Mouse (Mus musculus): ENCODE measurements at regions not wholly inside any gene's neighbourhood (a gene's known extent, or its start where the extent isn't known, plus 50 kb on each side); places are given as distances from the start of the nearest gene placed in this dataset.

DNA sequence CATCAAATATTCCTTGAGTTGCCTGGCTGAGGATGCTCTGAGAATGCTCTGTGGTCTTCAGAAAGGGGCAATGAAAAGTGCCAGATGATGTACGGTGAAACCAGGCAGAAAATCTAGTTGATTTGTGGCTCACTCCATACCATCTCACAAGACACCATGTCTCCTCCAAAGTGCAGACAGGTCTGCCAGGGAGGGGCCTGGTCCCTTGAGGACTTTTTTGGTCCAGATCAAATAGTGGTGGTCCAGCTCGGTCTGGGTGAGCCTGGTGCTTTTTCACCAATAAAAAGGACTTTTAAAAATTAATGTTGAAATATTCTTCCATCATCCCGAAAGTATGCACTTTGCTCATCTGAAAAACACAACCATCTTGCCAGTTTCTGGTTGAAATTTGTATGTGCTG lies 224.2 kb downstream of the Cog6 start:
- H3K4me3 ChIP-seq (ENCODE audit: low read depth, low read length): no peak overlapping the region
- no peak for TF ChIP-seq CTCF (IDR thresholded peaks at IDR 0.05; ENCODE audit: low read depth)
- no peak for TF ChIP-seq EP300 (IDR thresholded peaks at IDR 0.05; ENCODE audit: low read depth)
- no peaks in the 10 kb centered on the region for H3K9me3 ChIP-seq (replicated peaks; ENCODE audit: control insufficient read depth, low read length)
- 0 out of 2 replicates have a peak, but pooled peaks cover 3% of the 10 kb centered on the region for H3K4me1 ChIP-seq (ENCODE audit: control insufficient read depth, insufficient read depth)
- H3K36me3 ChIP-seq (replicated peaks; ENCODE audit: control insufficient read depth, insufficient read depth, low read length): no peaks in the 10 kb centered on the region
- H3K9ac ChIP-seq (replicated peaks; ENCODE audit: low read depth, low read length): no peak overlapping the region
- no peaks in the 10 kb centered on the region for H3K27me3 ChIP-seq (ENCODE audit: control insufficient read depth, insufficient read depth, low read length)
- no peak overlapping the region for H3K27ac ChIP-seq (ENCODE audit: low read depth)
- DNase-seq (ENCODE audit: low spot score) (no peak), ATAC-seq (ENCODE audit: insufficient read depth, low read depth) (no peak)
- WGBS: 77% methylated on average over 3 of the region's 3 CpGs
- no peak overlapping the region for H3K4me2 ChIP-seq (ENCODE audit: low read depth, low read length)

- Histone ChIP-seq H3K4me2 (ENCODE audit: low read depth, low read length) (no peak overlapping the region), H3K4me3 (ENCODE audit: low read depth, low read length) (no peak overlapping the region), H3K36me3 (replicated peaks; ENCODE audit: control insufficient read depth, insufficient read depth, low read length) (no peaks in the 10 kb centered on the region), H3K27ac (ENCODE audit: low read depth) (no peak overlapping the region), H3K4me1 (ENCODE audit: control insufficient read depth, insufficient read depth) (no peaks in the 10 kb centered on the region), H3K9ac (replicated peaks; ENCODE audit: low read depth, low read length) (no peak overlapping the region), H3K9me3 (replicated peaks; ENCODE audit: control insufficient read depth, low read length) (no peaks in the 10 kb centered on the region), H3K27me3 (ENCODE audit: control insufficient read depth, insufficient read depth, low read length) (no peaks in the 10 kb centered on the region)
- 47% methylated on average over 5 of the region's 5 CpGs for whole genome bisulfite sequencing
- DNase-seq (ENCODE audit: low spot score) (no peak), ATAC-seq (ENCODE audit: insufficient read depth, low read depth) (no peak)
- no peak for TF ChIP-seq EP300 (IDR thresholded peaks at IDR 0.05; ENCODE audit: low read depth)
- TF ChIP-seq CTCF (IDR thresholded peaks at IDR 0.05; ENCODE audit: low read depth): no peak
These were observed 224.9 kb downstream of the Cog6 start for GRCm38 (mm10) chr3:52792121-52792520.

DNA sequence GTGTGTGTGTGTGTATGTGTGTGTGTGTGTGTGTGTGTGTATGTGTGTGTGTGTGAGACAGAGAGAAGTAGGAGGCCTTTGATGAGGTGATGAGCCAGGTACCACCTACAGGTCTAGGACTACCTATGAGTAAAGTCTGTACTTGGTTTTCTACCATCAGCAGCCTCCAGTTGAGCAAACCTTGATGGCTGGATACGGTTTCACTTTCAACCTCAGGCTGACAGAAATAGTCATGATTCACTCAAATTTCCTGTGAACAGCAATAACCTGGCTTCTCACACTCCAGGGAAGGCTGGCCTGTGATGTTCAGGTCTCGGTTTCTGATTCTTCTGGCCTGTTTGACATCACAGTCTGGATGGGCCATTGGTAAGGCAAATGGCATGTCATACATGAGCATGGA lies 226.1 kb downstream of the Cog6 start:
- DNase-seq (ENCODE audit: low spot score): no peak
- TF ChIP-seq CTCF (IDR thresholded peaks at IDR 0.05; ENCODE audit: low read depth) (no peak), EP300 (IDR thresholded peaks at IDR 0.05; ENCODE audit: low read depth) (no peak)

DNA sequence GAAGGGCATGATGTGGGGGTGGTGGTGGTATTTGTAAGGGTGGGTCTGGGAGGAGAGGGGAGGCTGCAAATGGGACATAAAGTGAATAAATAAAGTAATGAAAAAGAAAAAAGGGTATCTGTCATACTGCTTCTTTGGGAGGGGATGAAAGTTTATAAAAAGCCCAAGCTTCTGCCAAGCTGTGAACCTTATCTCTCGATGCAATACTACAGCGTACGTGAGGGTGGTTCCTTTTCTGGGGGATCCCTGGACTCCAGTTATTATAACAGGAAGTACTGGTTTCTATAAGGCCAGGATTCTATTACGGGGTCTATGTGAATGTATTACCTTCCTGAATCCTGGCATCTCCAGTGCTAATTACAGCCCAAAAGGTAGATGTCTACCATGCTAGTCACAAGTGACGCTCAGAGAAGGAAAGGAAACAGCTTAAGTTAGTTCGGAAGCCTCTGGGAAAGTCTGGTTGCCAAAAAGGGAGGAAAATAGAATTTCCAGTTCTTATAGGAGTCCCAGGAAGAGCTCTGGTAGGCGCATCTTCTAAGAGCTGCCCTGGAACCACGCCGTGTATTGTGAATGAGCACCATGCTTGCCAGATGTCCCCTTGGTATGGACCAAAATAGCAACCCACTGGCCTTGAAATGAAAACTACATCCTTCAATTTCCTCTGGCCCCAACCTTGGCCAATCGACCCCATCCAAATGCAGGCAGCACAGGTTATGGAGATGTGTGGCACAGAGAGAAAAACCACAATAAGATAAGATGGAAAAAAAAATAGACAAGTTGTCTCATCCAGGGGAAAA lies 228.9 kb downstream of the Cog6 start:
- no peaks in the 10 kb centered on the region for H3K36me3 ChIP-seq (replicated peaks; ENCODE audit: control insufficient read depth, insufficient read depth, low read length)
- no peak overlapping the region for H3K27ac ChIP-seq (ENCODE audit: low read depth)
- DNase-seq (ENCODE audit: low spot score): no peak
- TF ChIP-seq CTCF (IDR thresholded peaks at IDR 0.05; ENCODE audit: low read depth) (no peak), EP300 (IDR thresholded peaks at IDR 0.05; ENCODE audit: low read depth) (no peak)
- H3K9me3 ChIP-seq (replicated peaks; ENCODE audit: control insufficient read depth, low read length): no peaks in the 10 kb centered on the region
- WGBS: 75% methylated on average over 10 of the region's 10 CpGs
- H3K4me1 ChIP-seq (ENCODE audit: control insufficient read depth, insufficient read depth): no peaks in the 10 kb centered on the region
- no peak for ATAC-seq (ENCODE audit: insufficient read depth, low read depth)
- H3K4me2 ChIP-seq (ENCODE audit: low read depth, low read length): no peak overlapping the region
- H3K9ac ChIP-seq (replicated peaks; ENCODE audit: low read depth, low read length): no peak overlapping the region
- no peaks in the 10 kb centered on the region for H3K27me3 ChIP-seq (ENCODE audit: control insufficient read depth, insufficient read depth, low read length)
- no peak overlapping the region for H3K4me3 ChIP-seq (ENCODE audit: low read depth, low read length)

More for the DNA sequence above, 226.1 kb downstream of the Cog6 start:
- Histone ChIP-seq H3K9me3 (replicated peaks; ENCODE audit: control insufficient read depth, low read length) (no peaks in the 10 kb centered on the region), H3K9ac (replicated peaks; ENCODE audit: low read depth, low read length) (no peak overlapping the region), H3K36me3 (replicated peaks; ENCODE audit: control insufficient read depth, insufficient read depth, low read length) (no peaks in the 10 kb centered on the region), H3K4me3 (ENCODE audit: low read depth, low read length) (no peak overlapping the region), H3K4me1 (ENCODE audit: control insufficient read depth, insufficient read depth) (no peaks in the 10 kb centered on the region), H3K27ac (ENCODE audit: low read depth) (no peak overlapping the region), H3K4me2 (ENCODE audit: low read depth, low read length) (no peak overlapping the region), H3K27me3 (ENCODE audit: control insufficient read depth, insufficient read depth, low read length) (no peaks in the 10 kb centered on the region)
- ATAC-seq (ENCODE audit: insufficient read depth, low read depth): no peak
- 90% methylated on average over 2 of the region's 2 CpGs for WGBS

DNA sequence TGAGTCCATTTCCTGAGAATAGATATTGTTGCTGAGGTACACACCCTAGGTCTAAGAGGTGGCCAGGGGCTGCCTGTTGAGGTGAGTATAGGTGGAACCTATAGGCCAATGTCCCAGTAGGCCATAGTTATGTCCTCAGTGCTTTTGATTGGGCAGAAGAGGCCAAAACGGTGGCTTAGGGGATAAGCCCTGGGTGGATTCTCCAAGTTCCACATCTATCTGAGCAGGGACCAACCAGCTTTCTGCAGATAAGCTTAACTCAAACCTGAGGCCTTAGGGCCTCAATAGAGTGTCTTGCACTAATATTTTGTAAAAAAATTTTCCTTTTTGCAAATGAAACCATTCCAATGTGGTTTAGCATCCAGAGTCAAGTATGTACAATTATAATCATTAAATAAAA lies 231.4 kb downstream of the Cog6 start:
- 41% methylated on average over 1 of the region's 1 CpGs for WGBS
- Histone ChIP-seq H3K4me2 (ENCODE audit: low read depth, low read length) (no peak overlapping the region), H3K4me3 (ENCODE audit: low read depth, low read length) (no peak overlapping the region), H3K4me1 (ENCODE audit: control insufficient read depth, insufficient read depth) (no peaks in the 10 kb centered on the region), H3K36me3 (replicated peaks; ENCODE audit: control insufficient read depth, insufficient read depth, low read length) (no peaks in the 10 kb centered on the region), H3K9ac (replicated peaks; ENCODE audit: low read depth, low read length) (no peak overlapping the region), H3K27me3 (ENCODE audit: control insufficient read depth, insufficient read depth, low read length) (no peaks in the 10 kb centered on the region), H3K27ac (ENCODE audit: low read depth) (no peak overlapping the region), H3K9me3 (replicated peaks; ENCODE audit: control insufficient read depth, low read length) (no peaks in the 10 kb centered on the region)
- no peak for ATAC-seq (ENCODE audit: insufficient read depth, low read depth)
- TF ChIP-seq EP300 (IDR thresholded peaks at IDR 0.05; ENCODE audit: low read depth): no peak
- TF ChIP-seq CTCF (IDR thresholded peaks at IDR 0.05; ENCODE audit: low read depth): no peak
- DNase-seq (ENCODE audit: low spot score): no peak

- TF ChIP-seq EP300 (IDR thresholded peaks at IDR 0.05; ENCODE audit: low read depth) (no peak), CTCF (IDR thresholded peaks at IDR 0.05; ENCODE audit: low read depth) (no peak)
- no peak overlapping the region for H3K9ac ChIP-seq (replicated peaks; ENCODE audit: low read depth, low read length)
- H3K36me3 ChIP-seq (replicated peaks; ENCODE audit: control insufficient read depth, insufficient read depth, low read length): no peaks in the 10 kb centered on the region
- 56% methylated on average over 7 of the region's 7 CpGs for WGBS
- H3K4me1 ChIP-seq (ENCODE audit: control insufficient read depth, insufficient read depth): no peaks in the 10 kb centered on the region
- H3K4me2 ChIP-seq (ENCODE audit: low read depth, low read length): no peak overlapping the region
- H3K9me3 ChIP-seq (replicated peaks; ENCODE audit: control insufficient read depth, low read length): no peaks in the 10 kb centered on the region
- H3K27ac ChIP-seq (ENCODE audit: low read depth): no peak overlapping the region
- ATAC-seq (ENCODE audit: insufficient read depth, low read depth): no peak
- no peak for DNase-seq (ENCODE audit: low spot score)
- no peaks in the 10 kb centered on the region for H3K27me3 ChIP-seq (ENCODE audit: control insufficient read depth, insufficient read depth, low read length)
- H3K4me3 ChIP-seq (ENCODE audit: low read depth, low read length): no peak overlapping the region
These were observed 232.6 kb downstream of the Cog6 start for GRCm38 (mm10) chr3:52784476-52784875.
